Comparison of ENCODE assay signal across 8 mouse cellular contexts in the genomic region with DNA sequence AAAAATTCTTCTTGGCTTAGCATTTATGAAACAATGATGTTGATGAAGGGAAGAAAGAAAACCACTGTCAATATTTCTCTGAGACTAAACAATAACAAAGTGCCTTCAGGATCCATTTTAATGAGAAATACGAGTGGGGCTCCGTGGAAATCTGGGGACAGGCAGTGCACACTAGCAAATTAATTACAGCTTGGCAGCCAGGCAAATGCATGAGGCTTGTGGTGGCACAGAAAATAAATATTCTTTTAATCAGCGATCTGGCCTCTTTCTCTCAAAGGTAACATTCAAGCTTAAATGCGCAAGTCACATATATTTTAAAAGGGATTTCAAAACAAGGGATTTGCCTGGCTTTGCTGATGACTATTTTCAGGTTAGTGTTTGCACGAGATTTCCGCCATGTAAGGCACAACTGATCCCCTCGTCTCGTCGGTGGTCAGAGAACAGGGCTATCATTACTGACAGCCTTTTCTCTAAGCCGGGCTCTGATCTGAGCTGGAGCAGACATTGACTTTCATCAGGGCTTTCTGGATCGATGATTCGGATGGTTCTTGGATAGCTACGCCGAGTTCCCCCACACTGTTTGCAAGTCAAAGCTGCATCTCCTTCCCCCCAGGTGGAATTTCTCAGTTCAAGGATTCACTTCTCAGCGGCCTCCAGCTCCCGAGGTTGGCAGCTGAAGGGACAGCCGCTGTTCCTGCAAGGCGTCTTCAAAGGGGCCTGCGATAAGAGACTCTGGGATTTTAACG.
A peak's percentile ranks its signal among the peaks of the same experiment; 100 is the strongest.
DNase-seq lines count a peak whose midpoint lies in the region; ATAC-seq and TF ChIP-seq lines count a peak whose summit lies in the region.

No protein-coding gene starts in this region.

- peak overlapping the region; percentile 52 for H3K9ac ChIP-seq in heart, embryonic 16.5 days (ENCODE audit: low read length)
- peak overlapping the region; percentile 47 for H3K9ac ChIP-seq in forebrain, embryonic 16.5 days (replicated peaks; ENCODE audit: low read depth, low read length)
- H3K9ac ChIP-seq in liver, embryonic 13.5 days: no peak overlapping the region

- no peaks in the 10 kb centered on the region for H3K27me3 ChIP-seq in heart, embryonic 16.5 days (ENCODE audit: control insufficient read depth, insufficient read depth, low read length)
- no peaks in the 10 kb centered on the region for H3K27me3 ChIP-seq in forebrain, embryonic 16.5 days (replicated peaks; ENCODE audit: control insufficient read depth, insufficient read depth, low read length)
- no peaks in the 10 kb centered on the region for H3K27me3 ChIP-seq in liver, embryonic 13.5 days

- WGBS in heart, embryonic 16.5 days: 18% methylated on average over 20 of the region's 20 CpGs
- WGBS in forebrain, embryonic 16.5 days: 4% methylated on average over 20 of the region's 20 CpGs
- 26% methylated on average over 20 of the region's 20 CpGs for WGBS in liver, embryonic 13.5 days (ENCODE audit: insufficient replicate concordance)

- TF ChIP-seq POLR2A in cortical plate, adult 2 months (IDR thresholded peaks at IDR 0.05; ENCODE audit: extremely low read depth, insufficient read depth, low read length): no peak

- peak overlapping the region; percentile 40 for H3K4me3 ChIP-seq in heart, embryonic 16.5 days (ENCODE audit: low read length)
- peak overlapping the region; percentile 23; the same call in 1 of the 2 replicates for H3K4me3 ChIP-seq in cortical plate, adult 2 months (ENCODE audit: insufficient read depth, low read length)
- H3K4me3 ChIP-seq in forebrain, embryonic 16.5 days (replicated peaks; ENCODE audit: low read length): peak overlapping the region; percentile 34
- H3K4me3 ChIP-seq in liver, embryonic 13.5 days (replicated peaks): no peak overlapping the region

- no peaks in the 10 kb centered on the region for H3K9me3 ChIP-seq in heart, embryonic 16.5 days (replicated peaks; ENCODE audit: control insufficient read depth, low read length)
- H3K9me3 ChIP-seq in forebrain, embryonic 16.5 days (ENCODE audit: control insufficient read depth, low read length): no peaks in the 10 kb centered on the region
- no peaks in the 10 kb centered on the region for H3K9me3 ChIP-seq in liver, embryonic 13.5 days (replicated peaks)

- peak overlapping the region; percentile 65 for H3K4me2 ChIP-seq in heart, embryonic 16.5 days (ENCODE audit: low read depth, low read length)
- H3K4me2 ChIP-seq in forebrain, embryonic 16.5 days (ENCODE audit: low read length): peak overlapping the region; percentile 63
- H3K4me2 ChIP-seq in liver, embryonic 13.5 days: peak overlapping the region; percentile 28

- TF ChIP-seq CTCF in cortical plate, adult 2 months (IDR thresholded peaks at IDR 0.05; ENCODE audit: extremely low read depth, insufficient read depth, low read length): no peak

- ATAC-seq in heart, embryonic 16.5 days (replicated peaks; ENCODE audit: extremely low read depth, insufficient read depth, low FRiP score): no peak
- peak; percentile 64 for ATAC-seq in forebrain, embryonic 16.5 days
- ATAC-seq in liver, embryonic 13.5 days (ENCODE audit: low read depth): no peak
- ATAC-seq in granulocyte monocyte progenitor cell, adult 5-6 weeks (replicated peaks; ENCODE audit: poor library complexity, severe bottlenecking): no peak

- no peaks in the 10 kb centered on the region for H3K36me3 ChIP-seq in heart, embryonic 16.5 days (ENCODE audit: control insufficient read depth, insufficient read depth)
- no peaks in the 10 kb centered on the region for H3K36me3 ChIP-seq in forebrain, embryonic 16.5 days (ENCODE audit: control insufficient read depth, insufficient read depth)
- no peaks in the 10 kb centered on the region for H3K36me3 ChIP-seq in liver, embryonic 13.5 days

- no peak for DNase-seq in heart, adult 9 months (ENCODE audit: low spot score in 2 of 2)
- no peak for DNase-seq in liver, embryonic 13.5 days
- DNase-seq in testis, postnatal 14 days (ENCODE audit: low spot score): peak; percentile 61
- DNase-seq in thymus, postnatal 14 days: no peak

- H3K4me1 ChIP-seq in heart, embryonic 16.5 days (ENCODE audit: control insufficient read depth, insufficient read depth, low read length): 0 out of 2 replicates have a peak, but pooled peaks cover 5% of the 10 kb centered on the region
- no peaks in the 10 kb centered on the region for H3K4me1 ChIP-seq in cortical plate, adult 2 months (ENCODE audit: control insufficient read depth, insufficient read depth, low read length)
- peaks cover 15% of the 10 kb centered on the region for H3K4me1 ChIP-seq in forebrain, embryonic 16.5 days (replicated peaks; ENCODE audit: control insufficient read depth, insufficient read depth, low read length)
- no peaks in the 10 kb centered on the region for H3K4me1 ChIP-seq in liver, embryonic 13.5 days (replicated peaks)

- H3K27ac ChIP-seq in heart, embryonic 16.5 days (ENCODE audit: low read length): no peak overlapping the region
- H3K27ac ChIP-seq in cortical plate, adult 2 months (ENCODE audit: insufficient read depth, low read length): no peak overlapping the region
- H3K27ac ChIP-seq in forebrain, embryonic 16.5 days (ENCODE audit: low read length): no peak overlapping the region; the same call in 1 of the 2 replicates
- H3K27ac ChIP-seq in liver, embryonic 13.5 days: no peak overlapping the region
